Mouse (Mus musculus) limb, embryonic 15.5 days (tissue): ENCODE data around the gene Fxyd2. TPM values are rescaled to one million over a fixed set of nuclear protein-coding genes. Genes with fewer than 3 reads are reported as not detected.
A peak's percentile ranks its signal among the peaks of the same experiment; 100 is the strongest.

Experiments used
- ATAC-seq: fragments of 200-750 bp; cut with Nextera tagmentation; 2 replicates; pipeline ENCODE4 v1.8.0; 2017; ENCODE audit warnings: low read depth, moderate TSS enrichment; ENCODE audit not compliant: insufficient number of reproducible peaks, low FRiP score, low TSS enrichment
- H3K27ac ChIP-seq: fragments of 300-500 bp; sonication (generic); 2 replicates; pipeline ENCODE4 v1.5.1; 2015; ENCODE audit warnings: moderate library complexity, mild to moderate bottlenecking, inconsistent platforms
- H3K27me3 ChIP-seq: fragments of 300-500 bp; sonication (generic); 2 replicates; pipeline ENCODE4 v1.6.1; 2015; ENCODE audit warnings: inconsistent platforms
- H3K36me3 ChIP-seq: fragments of 300-500 bp; sonication (generic); 2 replicates; pipeline ENCODE4 v1.6.1; 2015; ENCODE audit warnings: inconsistent platforms
- H3K4me1 ChIP-seq: fragments of 300-500 bp; sonication (generic); 2 replicates; pipeline ENCODE4 v1.6.1; 2015; ENCODE audit warnings: inconsistent platforms
- H3K4me2 ChIP-seq: fragments of 300-500 bp; sonication (generic); 2 replicates; pipeline ENCODE4 v1.6.1; 2015; ENCODE audit warnings: mild to moderate bottlenecking, inconsistent platforms
- H3K4me3 ChIP-seq: fragments of 300-500 bp; sonication (generic); 2 replicates; pipeline ENCODE4 v1.5.1; 2015; ENCODE audit warnings: mild to moderate bottlenecking, inconsistent platforms
- H3K9ac ChIP-seq: fragments of 300-500 bp; sonication (generic); 2 replicates; pipeline ENCODE4 v1.6.1; 2015; ENCODE audit warnings: inconsistent platforms
- H3K9me3 ChIP-seq: fragments of 300-500 bp; sonication (generic); 2 replicates; pipeline ENCODE4 v1.6.1; 2016; ENCODE audit warnings: inconsistent platforms
- WGBS: fragments of 180-500 bp; shearing (Covaris S2); methylation state at CpG from one replicate; pipeline ENCODE4 v1.1.7; 2015; 5-methylcytosine and 5-hydroxymethylcytosine counted together
- polyA plus RNA-seq: library from polyadenylated mRNA; unstranded; fragments of >200 nt; fragmentation: Nextera tagmentation; extraction: Ambion mirVana; gene quantifications from 2 replicates; pipeline ENCODE4 v1.2.1, GENCODE M21; 2015

Fxyd2 gene
- polyA plus RNA-seq, 1 experiment from 2014 or later: 4.7 TPM

- H3K36me3 ChIP-seq: no peaks in the 10 kb centered on the region
- H3K27ac ChIP-seq: no peak overlapping the region
- no peak overlapping the region for H3K4me3 ChIP-seq
- no peaks in the 10 kb centered on the region for H3K9me3 ChIP-seq
- H3K27me3 ChIP-seq: peaks cover 5% of the 10 kb centered on the region; the same call in 1 of the 2 replicates
- ATAC-seq: no peak
- no peak overlapping the region for H3K4me2 ChIP-seq
- no peak overlapping the region for H3K9ac ChIP-seq
- peaks cover 12% of the 10 kb centered on the region for H3K4me1 ChIP-seq
- WGBS: 74% methylated on average over 4 of the region's 4 CpGs
Observed at GRCm38 (mm10) chr9:45412700-45413477, 13.4 kb downstream of the Fxyd2 start.

GRCm38 (mm10) chr9:45413478-45414140 is 14.1 kb downstream of the Fxyd2 start:
- 58% methylated on average over 5 of the region's 5 CpGs for WGBS
- no peak for ATAC-seq
- H3K36me3 ChIP-seq: no peaks in the 10 kb centered on the region

GRCm38 (mm10) chr9:45415912-45416311 is 16.4 kb downstream of the Fxyd2 start:
- WGBS: 43% methylated on average over 4 of the region's 4 CpGs

More at GRCm38 (mm10) chr9:45413478-45414140, 14.1 kb downstream of the Fxyd2 start:
- no peak overlapping the region for H3K4me2 ChIP-seq
- peaks cover 5% of the 10 kb centered on the region for H3K4me1 ChIP-seq
- no peak overlapping the region for H3K4me3 ChIP-seq
- no peak overlapping the region for H3K9ac ChIP-seq
- H3K9me3 ChIP-seq: no peaks in the 10 kb centered on the region
- peaks cover 5% of the 10 kb centered on the region; the same call in 1 of the 2 replicates for H3K27me3 ChIP-seq
- no peak overlapping the region for H3K27ac ChIP-seq

DNA sequence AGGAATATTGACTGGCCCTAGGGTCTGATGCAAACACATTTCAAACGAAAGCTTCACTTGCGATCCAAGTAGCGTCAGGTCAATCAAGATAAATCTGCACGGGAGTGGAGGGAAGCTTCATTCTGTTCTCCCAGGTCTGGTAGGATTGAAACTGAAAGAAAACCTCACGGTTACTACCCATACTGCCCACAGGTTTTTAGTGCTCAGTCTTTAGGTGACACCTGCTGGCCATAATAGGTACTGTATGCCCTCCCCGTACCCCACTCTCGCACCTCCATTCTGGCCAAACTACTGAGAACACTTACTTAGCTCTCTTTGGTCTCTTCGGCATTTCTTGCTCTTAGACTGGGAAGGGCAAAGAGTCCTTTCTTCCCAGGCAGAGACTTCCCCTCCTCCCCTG is 17.8 kb downstream of the Fxyd2 start:
- 26% methylated on average over 8 of the region's 8 CpGs for WGBS
- H3K9me3 ChIP-seq: no peaks in the 10 kb centered on the region
- H3K4me3 ChIP-seq: no peak overlapping the region
- H3K4me1 ChIP-seq: peaks cover under 1% of the 10 kb centered on the region; the same call in 1 of the 2 replicates
- H3K4me2 ChIP-seq: no peak overlapping the region
- no peaks in the 10 kb centered on the region for H3K27me3 ChIP-seq
- no peaks in the 10 kb centered on the region for H3K36me3 ChIP-seq
- H3K9ac ChIP-seq: no peak overlapping the region
- H3K27ac ChIP-seq: no peak overlapping the region
- ATAC-seq: no peak

More at GRCm38 (mm10) chr9:45415912-45416311, 16.4 kb downstream of the Fxyd2 start:
- H3K27ac ChIP-seq: no peak overlapping the region
- ATAC-seq: no peak
- H3K36me3 ChIP-seq: no peaks in the 10 kb centered on the region
- H3K4me3 ChIP-seq: no peak overlapping the region
- H3K9me3 ChIP-seq: no peaks in the 10 kb centered on the region
- H3K9ac ChIP-seq: no peak overlapping the region
- H3K4me1 ChIP-seq: peaks cover 4% of the 10 kb centered on the region
- no peaks in the 10 kb centered on the region for H3K27me3 ChIP-seq
- no peak overlapping the region for H3K4me2 ChIP-seq

DNA sequence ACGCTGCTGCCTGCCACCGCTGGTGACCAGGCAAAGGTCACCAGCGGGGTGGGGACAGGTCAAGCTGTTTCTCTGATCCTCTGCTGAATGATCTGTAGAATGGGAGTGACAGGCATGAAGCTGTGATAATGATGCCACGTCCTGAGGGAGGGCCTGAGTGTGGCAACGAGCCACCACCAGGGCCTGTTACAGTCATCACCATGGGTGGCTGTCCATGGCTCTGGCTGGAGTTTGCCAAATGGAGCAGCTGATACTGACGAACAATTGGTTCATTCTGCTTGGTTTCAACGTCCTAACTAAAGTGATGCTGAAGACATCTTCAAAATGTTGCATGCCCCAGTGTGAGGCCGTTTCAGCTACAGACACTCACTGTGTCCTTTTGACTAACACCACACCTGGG is 18.8 kb downstream of the Fxyd2 start:
- Histone ChIP-seq H3K9me3 (no peaks in the 10 kb centered on the region), H3K4me2 (no peak overlapping the region), H3K27ac (no peak overlapping the region), H3K4me3 (no peak overlapping the region), H3K4me1 (no peaks in the 10 kb centered on the region), H3K36me3 (no peaks in the 10 kb centered on the region), H3K27me3 (no peaks in the 10 kb centered on the region), H3K9ac (no peak overlapping the region)
- 65% methylated on average over 8 of the region's 8 CpGs for WGBS
- ATAC-seq: no peak

GRCm38 (mm10) chr9:45421209-45421608 is 21.7 kb downstream of the Fxyd2 start:
- no peaks in the 10 kb centered on the region for H3K36me3 ChIP-seq
- H3K4me1 ChIP-seq: no peaks in the 10 kb centered on the region
- H3K4me2 ChIP-seq: no peak overlapping the region
- H3K4me3 ChIP-seq: no peak overlapping the region
- no peak overlapping the region for H3K27ac ChIP-seq
- no peaks in the 10 kb centered on the region for H3K9me3 ChIP-seq
- no peak for ATAC-seq
- 0 out of 2 replicates have a peak, but pooled peaks cover 8% of the 10 kb centered on the region for H3K27me3 ChIP-seq
- WGBS: 64% methylated on average over 8 of the region's 8 CpGs
- no peak overlapping the region for H3K9ac ChIP-seq

GRCm38 (mm10) chr9:45422761-45423298 is 23.4 kb downstream of the Fxyd2 start:
- Histone ChIP-seq H3K27ac (no peak overlapping the region), H3K9me3 (no peaks in the 10 kb centered on the region), H3K36me3 (no peaks in the 10 kb centered on the region), H3K27me3 (peaks cover 22% of the 10 kb centered on the region), H3K9ac (no peak overlapping the region), H3K4me3 (no peak overlapping the region), H3K4me1 (no peaks in the 10 kb centered on the region), H3K4me2 (no peak overlapping the region)
- 72% methylated on average over 7 of the region's 7 CpGs for WGBS
- ATAC-seq: no peak

- Histone ChIP-seq H3K4me2 (no peak within 1 kb of the TSS), H3K9ac (no peak within 1 kb of the TSS), H3K27me3 (peaks cover 52% of the 10 kb centered on the region), H3K9me3 (no peaks in the 10 kb centered on the region), H3K27ac (no peak within 1 kb of the TSS), H3K36me3 (no peaks in the 10 kb centered on the region), H3K4me3 (no peak within 1 kb of the TSS), H3K4me1 (peaks cover 18% of the 10 kb centered on the region)
- no peak for ATAC-seq
- 75% methylated on average over 4 of the region's 4 CpGs for WGBS
Observed at GRCm38 (mm10) chr9:45426456-45426855, 27.0 kb downstream of the Fxyd2 start, which contains the start of gene Dscaml1. Gene Dscaml1, plus strand, starts transcription at chr9:45426628.

GRCm38 (mm10) chr9:45429392-45429791 is 29.9 kb downstream of the Fxyd2 start:
- H3K4me1 ChIP-seq: peaks cover 18% of the 10 kb centered on the region
- no peaks in the 10 kb centered on the region for H3K9me3 ChIP-seq
- H3K4me3 ChIP-seq: no peak overlapping the region
- WGBS: 30% methylated on average over 5 of the region's 5 CpGs
- H3K27ac ChIP-seq: no peak overlapping the region
- H3K36me3 ChIP-seq: no peaks in the 10 kb centered on the region
- H3K4me2 ChIP-seq: no peak overlapping the region
- ATAC-seq: no peak
- peaks cover 77% of the 10 kb centered on the region for H3K27me3 ChIP-seq
- no peak overlapping the region for H3K9ac ChIP-seq

DNA sequence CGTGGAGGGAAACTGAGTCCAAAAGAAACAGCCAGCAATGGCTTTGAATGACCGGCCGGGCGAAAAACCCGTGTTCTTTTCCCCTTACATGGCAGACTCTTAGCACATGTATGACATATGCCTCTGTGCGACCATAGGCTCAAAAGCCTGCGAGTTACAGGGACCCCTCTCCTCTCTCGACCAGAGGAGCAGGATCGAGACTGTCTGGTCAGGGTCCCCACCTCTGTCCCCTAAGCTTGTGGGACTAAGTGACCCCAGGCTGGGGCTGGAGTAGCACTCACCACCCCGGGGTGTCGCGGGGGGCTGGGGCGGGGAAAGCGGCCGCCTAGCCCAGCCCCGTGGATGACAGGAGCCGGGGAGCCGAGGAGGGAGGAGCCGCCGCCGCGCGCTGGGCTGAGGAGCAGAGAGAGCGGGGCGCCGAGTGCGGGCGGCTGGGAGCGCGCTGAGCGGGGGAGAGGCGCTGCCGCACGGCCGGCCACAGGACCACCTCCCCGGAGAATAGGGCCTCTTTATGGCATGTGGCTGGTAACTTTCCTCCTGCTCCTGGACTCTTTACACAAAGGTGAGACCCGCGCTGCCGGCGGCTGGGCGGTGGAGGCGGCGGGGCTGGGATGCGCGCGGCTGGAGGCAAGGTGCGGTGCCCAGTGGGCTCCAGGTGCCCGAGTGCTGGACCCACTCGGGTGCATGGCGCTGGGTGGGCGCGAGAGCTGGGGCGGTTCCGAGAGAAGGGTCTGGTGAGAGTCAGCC is 30.7 kb downstream of the Fxyd2 start:
- H3K9ac ChIP-seq: 0 out of 2 replicates have a peak overlapping the region, but pooled peaks have one; percentile 8
- H3K4me3 ChIP-seq: peak overlapping the region; percentile 39
- H3K9me3 ChIP-seq: no peaks in the 10 kb centered on the region
- no peak overlapping the region for H3K27ac ChIP-seq
- peaks cover 18% of the 10 kb centered on the region for H3K4me1 ChIP-seq
- H3K27me3 ChIP-seq: peaks cover 73% of the 10 kb centered on the region
- peak overlapping the region; percentile 77 for H3K4me2 ChIP-seq
- ATAC-seq: no peak
- H3K36me3 ChIP-seq: no peaks in the 10 kb centered on the region
- 2% methylated on average over 51 of the region's 54 CpGs for WGBS

DNA sequence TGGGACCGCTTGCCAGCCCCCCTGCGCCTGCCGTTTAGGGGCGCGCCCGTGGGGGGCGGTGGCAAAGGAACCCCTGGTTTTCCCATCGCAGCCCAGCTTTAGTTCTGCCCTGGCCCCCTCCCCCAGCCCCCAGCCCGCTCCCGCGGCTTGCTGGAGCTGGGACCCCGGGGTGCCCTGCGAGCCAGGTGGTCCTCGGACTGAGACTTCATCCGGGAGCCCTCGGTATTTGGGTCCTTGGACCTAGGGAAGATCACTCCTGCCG is 31.2 kb downstream of the Fxyd2 start:
- no peak for ATAC-seq

More for the DNA sequence above, 31.2 kb downstream of the Fxyd2 start:
- WGBS: under 1% methylated on average over 9 of the region's 17 CpGs
- Histone ChIP-seq H3K4me3 (peak overlapping the region; percentile 39), H3K4me1 (peaks cover 18% of the 10 kb centered on the region), H3K9ac (no peak overlapping the region), H3K36me3 (no peaks in the 10 kb centered on the region), H3K4me2 (peak overlapping the region; percentile 77), H3K9me3 (no peaks in the 10 kb centered on the region), H3K27ac (no peak overlapping the region), H3K27me3 (peaks cover 76% of the 10 kb centered on the region)
